Mouse (Mus musculus) hindbrain, embryonic 11.5 days (tissue): ENCODE measurements around the gene I0C0044D17Rik. TPM values are rescaled to one million over a fixed set of nuclear protein-coding genes. Genes with fewer than 3 reads are reported as not detected.

ENCODE experiments used
- ATAC-seq: fragments of 200-750 bp; cut with Nextera tagmentation; 2 replicates; pipeline ENCODE4 v1.8.0; 2017; ENCODE audit warnings: mild to moderate bottlenecking, moderate TSS enrichment, moderate library complexity; ENCODE audit not compliant: low FRiP score
- DNase-seq: peaks from one replicate; pipeline ENCODE4 v3.0.0-alpha.2; 2015; ENCODE audit warnings: low spot score
- H3K27ac ChIP-seq: fragments of 300-500 bp; sonication (generic); 2 replicates; pipeline ENCODE4 v1.5.1; 2014; ENCODE audit warnings: mild to moderate bottlenecking, low read depth, low read length
- H3K27me3 ChIP-seq: fragments of 300-500 bp; sonication (generic); 2 replicates; pipeline ENCODE4 v1.6.1; 2014; ENCODE audit warnings: mild to moderate bottlenecking, low read length, moderate library complexity, mixed read lengths; ENCODE audit not compliant: control insufficient read depth, insufficient read depth
- H3K36me3 ChIP-seq: fragments of 300-500 bp; sonication (generic); 2 replicates; pipeline ENCODE4 v1.6.1; 2014; ENCODE audit warnings: mild to moderate bottlenecking, low read length, moderate library complexity, mixed read lengths; ENCODE audit not compliant: control insufficient read depth, insufficient read depth
- H3K4me1 ChIP-seq: fragments of 300-500 bp; sonication (generic); replicated peaks from 2 replicates; pipeline ENCODE4 v1.6.1; 2014; ENCODE audit warnings: low read length, mixed read lengths; ENCODE audit not compliant: control insufficient read depth, insufficient read depth
- H3K4me2 ChIP-seq: fragments of 300-500 bp; sonication (generic); replicated peaks from 2 replicates; pipeline ENCODE4 v1.6.1; 2014; ENCODE audit warnings: mild to moderate bottlenecking, low read depth, low read length
- H3K4me3 ChIP-seq: fragments of 300-500 bp; sonication (generic); 2 replicates; pipeline ENCODE4 v1.5.1; 2014; ENCODE audit warnings: low read depth, low read length
- H3K9ac ChIP-seq: fragments of 300-500 bp; sonication (generic); 2 replicates; pipeline ENCODE4 v1.6.1; 2014; ENCODE audit warnings: low read depth, low read length
- H3K9me3 ChIP-seq: fragments of 300-500 bp; sonication (generic); 2 replicates; pipeline ENCODE4 v1.6.1; 2016; ENCODE audit warnings: low read length; ENCODE audit not compliant: control insufficient read depth
- WGBS: fragments of 180-500 bp; shearing (Covaris S2); extraction: QIAGEN DNeasy Blood & Tissue Kit; methylation state at CpG from one replicate; pipeline ENCODE4 v1.1.7; 2014; 5-methylcytosine and 5-hydroxymethylcytosine counted together
- polyA plus RNA-seq: library from polyadenylated mRNA; unstranded; fragments of >200 nt; fragmentation: Nextera tagmentation; extraction: Ambion mirVana; gene quantifications from 2 replicates; pipeline ENCODE4 v1.2.1, GENCODE M21; 2014

The I0C0044D17Rik gene
- polyA plus RNA-seq, 1 experiment from 2014 or later, result not detected

DNA sequence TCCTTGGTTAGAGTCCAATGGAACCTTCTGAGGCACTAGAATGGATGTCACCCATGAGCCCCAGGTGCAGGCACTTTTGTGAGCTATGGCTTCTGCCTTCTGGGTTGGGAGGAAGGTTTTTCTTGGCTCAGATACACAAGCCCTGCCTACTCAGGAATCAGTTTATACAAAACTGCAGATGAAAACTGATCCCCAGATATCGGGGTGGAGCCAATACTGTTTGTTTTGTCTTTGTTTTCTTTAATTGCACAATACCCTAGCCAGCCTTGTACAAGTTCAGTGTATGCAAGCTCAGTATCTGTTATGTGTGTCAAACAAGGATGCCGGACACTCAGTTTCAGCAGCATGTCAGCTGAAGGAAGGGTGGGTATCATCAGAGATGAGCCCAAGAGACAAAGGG lies 28.4 kb downstream of the I0C0044D17Rik start:
- Histone ChIP-seq H3K4me2 (no peak overlapping the region), H3K4me3 (no peak overlapping the region), H3K9me3 (no peaks in the 10 kb centered on the region), H3K9ac (no peak overlapping the region), H3K36me3 (no peaks in the 10 kb centered on the region), H3K27ac (no peak overlapping the region), H3K27me3 (no peaks in the 10 kb centered on the region), H3K4me1 (no peaks in the 10 kb centered on the region)
- 84% methylated on average over 2 of the region's 2 CpGs for WGBS
- ATAC-seq, result no peak
- DNase-seq, result no peak

DNA sequence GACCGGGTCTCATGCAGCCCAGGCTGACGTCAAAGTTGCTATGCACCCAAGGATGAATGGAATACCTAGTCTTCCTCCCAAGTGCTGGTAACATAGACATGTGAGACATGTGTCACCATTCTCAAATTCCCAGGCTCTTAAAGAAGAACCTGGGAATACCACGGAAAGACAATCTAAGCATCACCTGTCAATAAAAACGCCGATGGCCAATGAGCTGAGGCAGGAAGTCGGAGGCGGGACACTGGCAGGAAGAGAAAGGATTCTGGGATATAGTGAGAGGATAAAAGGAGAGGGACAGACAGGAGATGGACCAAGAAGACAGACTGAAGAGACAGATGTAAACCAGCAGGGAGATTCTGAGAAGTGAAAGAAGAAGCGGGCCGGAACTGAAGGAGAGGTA lies 30.2 kb downstream of the I0C0044D17Rik start:
- Histone ChIP-seq H3K27ac (no peak overlapping the region), H3K4me1 (no peaks in the 10 kb centered on the region), H3K9ac (no peak overlapping the region), H3K4me2 (no peak overlapping the region), H3K4me3 (no peak overlapping the region), H3K9me3 (no peaks in the 10 kb centered on the region), H3K36me3 (no peaks in the 10 kb centered on the region), H3K27me3 (no peaks in the 10 kb centered on the region)
- DNase-seq, result no peak
- ATAC-seq, result no peak
- WGBS, result 94% methylated on average over 9 of the region's 9 CpGs

- Histone ChIP-seq H3K27me3 (no peaks in the 10 kb centered on the region), H3K36me3 (no peaks in the 10 kb centered on the region), H3K27ac (no peak overlapping the region), H3K4me3 (no peak overlapping the region), H3K4me1 (no peaks in the 10 kb centered on the region), H3K9ac (no peak overlapping the region), H3K4me2 (no peak overlapping the region), H3K9me3 (no peaks in the 10 kb centered on the region)
- WGBS, result 45% methylated on average over 1 of the region's 1 CpGs
- no peak for DNase-seq
- no peak for ATAC-seq
These were observed 32.9 kb downstream of the I0C0044D17Rik start for GRCm38 (mm10) chr4:98790721-98791120.

DNA sequence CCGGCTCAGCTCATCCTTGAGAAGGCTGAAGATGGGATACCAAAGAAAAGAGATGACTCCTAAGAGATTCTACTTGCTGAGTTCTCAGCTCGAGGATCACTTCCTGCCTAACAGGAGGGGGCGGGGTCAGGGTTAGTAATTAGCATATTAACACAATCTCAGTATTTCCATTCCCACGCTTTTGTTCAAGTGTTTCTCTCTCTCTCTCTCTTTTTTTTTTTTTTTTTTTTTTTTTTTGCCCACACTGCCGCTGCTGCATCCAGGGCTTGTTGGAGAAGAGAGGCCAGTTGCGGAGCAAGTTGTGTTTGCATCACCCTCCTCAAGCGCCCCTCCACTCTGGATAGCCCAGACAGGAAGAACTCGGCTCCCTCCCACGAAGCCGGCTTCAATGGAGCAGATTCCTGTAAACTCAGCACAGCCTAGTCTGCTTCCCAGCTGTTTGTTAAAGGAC lies 33.8 kb downstream of the I0C0044D17Rik start:
- peak; percentile 61 for DNase-seq
- peak; percentile 46; the same call in 1 of the 2 replicates for ATAC-seq
- no peaks in the 10 kb centered on the region for H3K9me3 ChIP-seq
- no peak overlapping the region for H3K27ac ChIP-seq
- WGBS, result 9% methylated on average over 10 of the region's 10 CpGs
- H3K4me1 ChIP-seq, result no peaks in the 10 kb centered on the region
- H3K36me3 ChIP-seq, result no peaks in the 10 kb centered on the region
- no peaks in the 10 kb centered on the region for H3K27me3 ChIP-seq
- peak overlapping the region; percentile 20; the same call in 1 of the 2 replicates for H3K4me3 ChIP-seq
- peak overlapping the region; percentile 41 for H3K4me2 ChIP-seq
- peak overlapping the region; percentile 0; the same call in 1 of the 2 replicates for H3K9ac ChIP-seq

GRCm38 (mm10) chr4:98789133-98789765 lies 34.4 kb downstream of the I0C0044D17Rik start:
- Histone ChIP-seq H3K27ac (no peak overlapping the region), H3K9me3 (no peaks in the 10 kb centered on the region), H3K27me3 (no peaks in the 10 kb centered on the region), H3K36me3 (no peaks in the 10 kb centered on the region), H3K4me2 (peak overlapping the region; percentile 41), H3K9ac (no peak overlapping the region), H3K4me1 (no peaks in the 10 kb centered on the region), H3K4me3 (no peak overlapping the region)
- ATAC-seq, result no peak; the same call in 1 of the 2 replicates
- 77% methylated on average over 7 of the region's 7 CpGs for WGBS
- DNase-seq, result no peak

DNA sequence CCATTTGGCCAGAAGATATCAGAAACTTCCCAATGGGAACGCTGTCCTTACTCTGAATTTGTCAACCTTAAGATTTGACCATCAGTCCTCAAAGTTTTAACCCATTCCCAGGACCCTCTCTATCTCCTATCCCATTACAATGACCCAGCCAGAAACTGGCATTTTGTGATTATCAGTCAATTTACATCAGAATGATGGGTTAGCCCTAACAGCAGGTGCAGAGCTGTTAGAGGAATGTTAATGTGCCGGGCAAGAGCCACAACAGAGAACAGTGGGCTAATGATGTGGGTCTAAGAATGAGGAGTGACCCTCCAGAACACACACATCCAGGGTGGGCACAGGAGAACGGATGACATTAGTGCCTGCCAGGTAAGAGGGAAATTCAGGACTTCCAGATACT lies 37.4 kb downstream of the I0C0044D17Rik start:
- H3K4me2 ChIP-seq, result no peak overlapping the region
- no peak for ATAC-seq
- 31% methylated on average over 3 of the region's 3 CpGs for WGBS

GRCm38 (mm10) chr4:98785851-98786250 lies 37.8 kb downstream of the I0C0044D17Rik start:
- Histone ChIP-seq H3K9ac (no peak overlapping the region), H3K4me2 (no peak overlapping the region), H3K27ac (no peak overlapping the region), H3K9me3 (no peaks in the 10 kb centered on the region), H3K4me1 (no peaks in the 10 kb centered on the region), H3K4me3 (no peak overlapping the region), H3K27me3 (no peaks in the 10 kb centered on the region), H3K36me3 (no peaks in the 10 kb centered on the region)
- WGBS, result 47% methylated on average over 8 of the region's 8 CpGs
- ATAC-seq (no peak), DNase-seq (no peak)

More for the DNA sequence above, 37.4 kb downstream of the I0C0044D17Rik start:
- H3K9me3 ChIP-seq, result no peaks in the 10 kb centered on the region
- H3K4me3 ChIP-seq, result no peak overlapping the region
- no peaks in the 10 kb centered on the region for H3K36me3 ChIP-seq
- DNase-seq, result no peak
- H3K4me1 ChIP-seq, result no peaks in the 10 kb centered on the region
- no peak overlapping the region for H3K27ac ChIP-seq
- H3K27me3 ChIP-seq, result no peaks in the 10 kb centered on the region
- H3K9ac ChIP-seq, result no peak overlapping the region

DNA sequence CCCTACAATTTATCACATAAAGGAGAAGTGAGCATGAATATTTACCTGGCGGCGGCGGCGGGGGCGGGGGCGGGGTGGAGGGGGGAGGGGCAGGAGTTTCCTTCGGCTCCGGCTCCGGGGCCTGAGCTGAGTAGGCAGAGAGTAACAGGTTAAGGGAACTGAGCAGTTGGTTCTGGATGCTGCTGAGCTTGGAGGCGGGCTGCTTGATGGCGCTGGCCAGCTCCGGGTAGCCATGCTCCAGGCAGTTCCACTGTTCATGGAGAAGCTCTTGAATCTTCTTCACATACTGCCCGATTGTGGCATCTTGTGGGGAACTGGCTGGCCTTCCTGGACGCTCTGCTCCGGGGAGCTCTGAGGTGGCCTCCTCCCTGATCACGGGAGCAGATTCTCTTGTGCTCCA lies 45.4 kb downstream of the I0C0044D17Rik start:
- H3K27me3 ChIP-seq, result peaks cover 2% of the 10 kb centered on the region; the same call in 1 of the 2 replicates
- H3K4me3 ChIP-seq, result no peak overlapping the region
- no peaks in the 10 kb centered on the region for H3K36me3 ChIP-seq
- ATAC-seq (no peak), DNase-seq (no peak)
- no peaks in the 10 kb centered on the region for H3K4me1 ChIP-seq
- H3K9ac ChIP-seq, result no peak overlapping the region
- H3K9me3 ChIP-seq, result no peaks in the 10 kb centered on the region
- WGBS, result 13% methylated on average over 16 of the region's 16 CpGs
- H3K4me2 ChIP-seq, result no peak overlapping the region
- no peak overlapping the region for H3K27ac ChIP-seq

GRCm38 (mm10) chr4:98777464-98777863 lies 46.2 kb downstream of the I0C0044D17Rik start:
- WGBS, result 90% methylated on average over 6 of the region's 6 CpGs
- H3K36me3 ChIP-seq, result no peaks in the 10 kb centered on the region
- H3K27ac ChIP-seq, result no peak overlapping the region
- no peak for DNase-seq
- no peaks in the 10 kb centered on the region for H3K4me1 ChIP-seq
- H3K4me3 ChIP-seq, result no peak overlapping the region
- no peak for ATAC-seq
- peaks cover 2% of the 10 kb centered on the region; the same call in 1 of the 2 replicates for H3K27me3 ChIP-seq
- H3K9me3 ChIP-seq, result no peaks in the 10 kb centered on the region
- no peak overlapping the region for H3K4me2 ChIP-seq
- H3K9ac ChIP-seq, result no peak overlapping the region
